Mouse (Mus musculus) stomach, embryonic 16.5 days (tissue): ENCODE results near the gene Dusp22. TPM values are rescaled to one million over a fixed set of nuclear protein-coding genes. Genes with fewer than 3 reads are reported as not detected.
A peak's percentile ranks its signal among the peaks of the same experiment; 100 is the strongest.

ENCODE experiments used
- ATAC-seq: fragments of 200-750 bp; cut with Nextera tagmentation; 2 replicates; pipeline ENCODE4 v1.8.0; 2017; ENCODE audit warnings: moderate number of reproducible peaks, moderate TSS enrichment; ENCODE audit not compliant: insufficient read depth, low FRiP score
- H3K27ac ChIP-seq: fragments of 300-500 bp; sonication (generic); 2 replicates; pipeline ENCODE4 v1.5.1; 2014; ENCODE audit warnings: low read length
- H3K27me3 ChIP-seq: fragments of 300-500 bp; sonication (generic); 2 replicates; pipeline ENCODE4 v1.6.1; 2014; ENCODE audit warnings: low read length, control low read depth, mixed read lengths; ENCODE audit not compliant: control insufficient read depth, insufficient read depth
- H3K36me3 ChIP-seq: fragments of 300-500 bp; sonication (generic); 2 replicates; pipeline ENCODE4 v1.6.1; 2014; ENCODE audit warnings: low read length; ENCODE audit not compliant: control insufficient read depth, insufficient read depth
- H3K4me1 ChIP-seq: fragments of 300-500 bp; sonication (generic); 2 replicates; pipeline ENCODE4 v1.6.1; 2014; ENCODE audit warnings: low read length, control low read depth, mixed read lengths; ENCODE audit not compliant: control insufficient read depth, insufficient read depth
- H3K4me2 ChIP-seq: fragments of 300-500 bp; sonication (generic); 2 replicates; pipeline ENCODE4 v1.6.1; 2014; ENCODE audit warnings: low read depth, low read length, mixed read lengths
- H3K4me3 ChIP-seq: fragments of 300-500 bp; sonication (generic); replicated peaks from 2 replicates; pipeline ENCODE4 v1.5.1; 2014; ENCODE audit warnings: mild to moderate bottlenecking, low read length
- H3K9ac ChIP-seq: fragments of 300-500 bp; sonication (generic); 2 replicates; pipeline ENCODE4 v1.6.1; 2014; ENCODE audit warnings: low read length
- H3K9me3 ChIP-seq: fragments of 300-500 bp; sonication (generic); replicated peaks from 2 replicates; pipeline ENCODE4 v1.6.1; 2016; ENCODE audit warnings: low read length, control low read depth; ENCODE audit not compliant: control insufficient read depth
- WGBS: fragments of 180-500 bp; shearing (Covaris S2); extraction: QIAGEN DNeasy Blood & Tissue Kit; methylation state at CpG from one replicate; pipeline ENCODE4 v1.1.7; 2014; 5-methylcytosine and 5-hydroxymethylcytosine counted together
- polyA plus RNA-seq: library from polyadenylated mRNA; unstranded; fragments of >200 nt; fragmentation: Nextera tagmentation; extraction: Ambion mirVana; gene quantifications from 2 replicates; pipeline ENCODE4 v1.2.1, GENCODE M21; 2015

Gene Dusp22
- polyA plus RNA-seq, 1 experiment from 2014 or later = 31.4 TPM

- ATAC-seq = peak; percentile 88
- H3K36me3 ChIP-seq = no peaks in the 10 kb centered on the region
- H3K4me2 ChIP-seq = peak within 1 kb of the TSS; percentile 77
- peak within 1 kb of the TSS; percentile 47 for H3K4me3 ChIP-seq
- H3K9me3 ChIP-seq = no peaks in the 10 kb centered on the region
- 1% methylated on average over 21 of the region's 21 CpGs for WGBS
- no peak within 1 kb of the TSS for H3K27ac ChIP-seq
- peaks cover 39% of the 10 kb centered on the region for H3K27me3 ChIP-seq
- H3K9ac ChIP-seq = no peak within 1 kb of the TSS
- peaks cover 4% of the 10 kb centered on the region; the same call in 1 of the 2 replicates for H3K4me1 ChIP-seq
Measured at GRCm38 (mm10) chr13:30749021-30749556, 89.3 kb downstream of the Dusp22 start, which contains the start of gene Irf4. Irf4 (plus strand) TSS chr13:30749226.

- H3K4me2 ChIP-seq = peak overlapping the region; percentile 77
- no peak overlapping the region for H3K27ac ChIP-seq
- H3K9ac ChIP-seq = no peak overlapping the region
- peaks cover 39% of the 10 kb centered on the region for H3K27me3 ChIP-seq
- no peaks in the 10 kb centered on the region for H3K36me3 ChIP-seq
- H3K4me1 ChIP-seq = peaks cover 4% of the 10 kb centered on the region; the same call in 1 of the 2 replicates
- H3K4me3 ChIP-seq = peak overlapping the region; percentile 47
- WGBS = 6% methylated on average over 11 of the region's 11 CpGs
- no peaks in the 10 kb centered on the region for H3K9me3 ChIP-seq
- no peak for ATAC-seq
Measured at GRCm38 (mm10) chr13:30749557-30750141, 89.8 kb downstream of the Dusp22 start.

GRCm38 (mm10) chr13:30750461-30751303 is 90.9 kb downstream of the Dusp22 start:
- no peak for ATAC-seq
- Histone ChIP-seq H3K4me1 (peaks cover 4% of the 10 kb centered on the region; the same call in 1 of the 2 replicates), H3K27me3 (peaks cover 39% of the 10 kb centered on the region), H3K27ac (no peak overlapping the region), H3K36me3 (no peaks in the 10 kb centered on the region), H3K9ac (no peak overlapping the region), H3K9me3 (no peaks in the 10 kb centered on the region), H3K4me3 (peak overlapping the region; percentile 33), H3K4me2 (peak overlapping the region; percentile 77)
- WGBS = 3% methylated on average over 33 of the region's 33 CpGs

GRCm38 (mm10) chr13:30751304-30751580 is 91.4 kb downstream of the Dusp22 start:
- WGBS = 35% methylated on average over 6 of the region's 6 CpGs
- Histone ChIP-seq H3K27ac (no peak overlapping the region), H3K27me3 (peaks cover 39% of the 10 kb centered on the region)

GRCm38 (mm10) chr13:30752581-30753187 is 92.9 kb downstream of the Dusp22 start:
- H3K27me3 ChIP-seq = peaks cover 39% of the 10 kb centered on the region
- no peak for ATAC-seq
- H3K27ac ChIP-seq = no peak overlapping the region
- H3K9ac ChIP-seq = no peak overlapping the region
- WGBS = 69% methylated on average over 4 of the region's 4 CpGs
- no peaks in the 10 kb centered on the region for H3K36me3 ChIP-seq
- no peak overlapping the region for H3K4me3 ChIP-seq
- H3K4me2 ChIP-seq = no peak overlapping the region
- peaks cover 4% of the 10 kb centered on the region; the same call in 1 of the 2 replicates for H3K4me1 ChIP-seq
- H3K9me3 ChIP-seq = no peaks in the 10 kb centered on the region

More at GRCm38 (mm10) chr13:30751304-30751580, 91.4 kb downstream of the Dusp22 start:
- H3K4me3 ChIP-seq = no peak overlapping the region
- H3K9me3 ChIP-seq = no peaks in the 10 kb centered on the region
- H3K9ac ChIP-seq = no peak overlapping the region
- peaks cover 4% of the 10 kb centered on the region; the same call in 1 of the 2 replicates for H3K4me1 ChIP-seq
- H3K4me2 ChIP-seq = no peak overlapping the region
- no peak for ATAC-seq
- no peaks in the 10 kb centered on the region for H3K36me3 ChIP-seq

- 81% methylated on average over 3 of the region's 3 CpGs for WGBS
- H3K4me2 ChIP-seq = no peak overlapping the region
- H3K9ac ChIP-seq = no peak overlapping the region
- no peaks in the 10 kb centered on the region for H3K9me3 ChIP-seq
- H3K27me3 ChIP-seq = peaks cover 34% of the 10 kb centered on the region
- no peak overlapping the region for H3K27ac ChIP-seq
- H3K4me3 ChIP-seq = no peak overlapping the region
- no peak for ATAC-seq
- peaks cover 4% of the 10 kb centered on the region; the same call in 1 of the 2 replicates for H3K4me1 ChIP-seq
- H3K36me3 ChIP-seq = no peaks in the 10 kb centered on the region
Measured at GRCm38 (mm10) chr13:30753441-30753840, 93.6 kb downstream of the Dusp22 start.

GRCm38 (mm10) chr13:30754066-30754465 is 94.3 kb downstream of the Dusp22 start:
- Histone ChIP-seq H3K27me3 (peaks cover 28% of the 10 kb centered on the region), H3K4me1 (peaks cover 2% of the 10 kb centered on the region; the same call in 1 of the 2 replicates), H3K4me3 (no peak overlapping the region), H3K9me3 (no peaks in the 10 kb centered on the region), H3K4me2 (no peak overlapping the region), H3K27ac (no peak overlapping the region), H3K36me3 (no peaks in the 10 kb centered on the region), H3K9ac (no peak overlapping the region)
- ATAC-seq = no peak
- WGBS = 75% methylated on average over 4 of the region's 4 CpGs

GRCm38 (mm10) chr13:30754825-30755476 is 95.2 kb downstream of the Dusp22 start:
- H3K4me3 ChIP-seq = no peak overlapping the region

More at GRCm38 (mm10) chr13:30754825-30755476, 95.2 kb downstream of the Dusp22 start:
- H3K9ac ChIP-seq = no peak overlapping the region
- no peak for ATAC-seq
- no peaks in the 10 kb centered on the region; the same call in 1 of the 2 replicates for H3K4me1 ChIP-seq
- no peak overlapping the region for H3K27ac ChIP-seq
- H3K9me3 ChIP-seq = no peaks in the 10 kb centered on the region
- H3K27me3 ChIP-seq = peaks cover 19% of the 10 kb centered on the region
- H3K36me3 ChIP-seq = no peaks in the 10 kb centered on the region
- H3K4me2 ChIP-seq = no peak overlapping the region
- 75% methylated on average over 10 of the region's 10 CpGs for whole genome bisulfite sequencing
